Mouse (Mus musculus) myocyte (in vitro differentiated cells): ENCODE results near the gene Patl2.

Experiments used
- MAX ChIP-seq: IDR thresholded peaks from one replicate; pipeline ENCODE4 v1.6.1; 2011; ENCODE audit warnings: low read depth, mild to moderate bottlenecking, control low read depth
- POLR2A ChIP-seq: IDR thresholded peaks from one replicate; pipeline ENCODE4 v1.6.1; 2011; ENCODE audit warnings: low read depth, mild to moderate bottlenecking, control low read depth, moderate library complexity; ENCODE audit not compliant: insufficient read length
- REST ChIP-seq: IDR thresholded peaks from one replicate; pipeline ENCODE4 v1.6.1; 2011; ENCODE audit warnings: mild to moderate bottlenecking, control low read depth, moderate library complexity; ENCODE audit not compliant: insufficient read depth, insufficient read length

- no peak for TF ChIP-seq POLR2A
- no peak for TF ChIP-seq MAX
- TF ChIP-seq REST: no peak
These were observed 58.4 kb downstream of the Patl2 start for GRCm38 (mm10) chr2:122127635-122128034.
